In genomic region chr13:88510850-88511554, GRCm38 (mm10) we compare ENCODE assay signal across 25 mouse cellular contexts.
"Had no signal": no experiment of that assay in that cellular context is flagged by ENCODE, and none has a peak within 500 bp of the region (broad histone marks: within the 10 kb centered on the region; RNA-seq: fewer than 3 reads in every experiment).

No protein-coding gene starts in this region.

- H3K27ac ChIP-seq: heart, adult 2 months; heart, embryonic 13.5 days; heart, embryonic 15.5 days; hindbrain, embryonic 13.5 days; hindbrain, embryonic 15.5 days; hindbrain, postnatal 0 days; kidney, embryonic 15.5 days; kidney, postnatal 0 days; limb, embryonic 13.5 days; limb, embryonic 15.5 days had no signal

- H3K4me1 ChIP-seq: heart, embryonic 13.5 days; heart, embryonic 15.5 days; hindbrain, embryonic 13.5 days; hindbrain, embryonic 15.5 days; kidney, embryonic 15.5 days; limb, embryonic 13.5 days; limb, embryonic 15.5 days had no signal

- ATAC-seq: hindbrain, postnatal 0 days; intestine, embryonic 16.5 days had no signal

- H3K4me2 ChIP-seq: heart, embryonic 11.5 days; heart, embryonic 13.5 days; heart, embryonic 15.5 days; hindbrain, embryonic 13.5 days; hindbrain, embryonic 15.5 days; kidney, embryonic 15.5 days; limb, embryonic 13.5 days; limb, embryonic 15.5 days had no signal

- H3K27me3 ChIP-seq: heart, embryonic 13.5 days; heart, embryonic 15.5 days; hindbrain, embryonic 13.5 days; hindbrain, embryonic 15.5 days; kidney, embryonic 15.5 days; limb, embryonic 13.5 days; limb, embryonic 15.5 days had no signal

- H3K36me3 ChIP-seq: heart, embryonic 13.5 days; heart, embryonic 15.5 days; hindbrain, embryonic 13.5 days; hindbrain, embryonic 15.5 days; kidney, embryonic 15.5 days; limb, embryonic 13.5 days; limb, embryonic 15.5 days had no signal

- H3K9ac ChIP-seq: heart, embryonic 13.5 days; heart, embryonic 15.5 days; hindbrain, embryonic 13.5 days; hindbrain, embryonic 15.5 days; kidney, embryonic 15.5 days; limb, embryonic 13.5 days; limb, embryonic 15.5 days had no signal

- H3K4me3 ChIP-seq: heart, adult 2 months; heart, embryonic 13.5 days; heart, embryonic 15.5 days; hindbrain, embryonic 13.5 days; hindbrain, embryonic 15.5 days; kidney, embryonic 15.5 days; limb, embryonic 13.5 days; limb, embryonic 15.5 days had no signal

- H3K9me3 ChIP-seq: heart, embryonic 13.5 days; heart, embryonic 15.5 days; hindbrain, embryonic 13.5 days; hindbrain, embryonic 15.5 days; kidney, embryonic 15.5 days; limb, embryonic 13.5 days; limb, embryonic 15.5 days had no signal

- DNase-seq: gastrocnemius, postnatal 14 days; gastrocnemius, postnatal 36 days; heart, adult 11 months; heart, adult 2 months; heart, postnatal 14 days; heart, postnatal 36 days; kidney, adult 11 months; kidney, adult 2 months; kidney, adult 9 months; kidney, postnatal 14 days; kidney, postnatal 36 days; layer of hippocampus, adult 9-11 months; layer of hippocampus, postnatal 36 days; left cerebral cortex, postnatal 4 days had no signal
